Mouse (Mus musculus): ENCODE results near the gene Prkn.

Gene Prkn

GRCm38 (mm10) chr17:11740716-11741115, 900.5 kb downstream of the Prkn start:
- DNase-seq (ENCODE audit: low spot score): no peak

GRCm38 (mm10) chr17:11741161-11741560, 901.0 kb downstream of the Prkn start:
- no peak for DNase-seq (ENCODE audit: low spot score)

DNA sequence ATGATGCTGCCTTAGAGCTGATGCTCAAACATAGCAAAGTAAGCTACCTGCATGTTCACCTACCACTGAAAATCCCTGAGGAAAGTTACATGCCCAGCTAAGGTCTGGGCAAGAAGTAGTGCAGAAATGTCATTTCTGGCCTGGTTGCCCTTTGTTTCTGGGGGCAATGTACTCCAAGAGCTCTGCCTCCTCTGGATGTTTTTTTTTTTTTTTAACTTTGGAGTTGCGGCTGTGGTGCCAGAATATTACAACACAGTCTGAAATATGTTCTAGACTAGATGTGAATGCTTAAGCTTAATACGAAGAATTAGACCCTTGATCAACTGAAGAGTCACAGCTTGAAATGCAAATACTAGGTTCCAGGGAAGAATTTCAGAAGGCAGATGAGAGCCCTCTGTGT, 911.1 kb downstream of the Prkn start:
- DNase-seq (ENCODE audit: low spot score): no peak

DNA sequence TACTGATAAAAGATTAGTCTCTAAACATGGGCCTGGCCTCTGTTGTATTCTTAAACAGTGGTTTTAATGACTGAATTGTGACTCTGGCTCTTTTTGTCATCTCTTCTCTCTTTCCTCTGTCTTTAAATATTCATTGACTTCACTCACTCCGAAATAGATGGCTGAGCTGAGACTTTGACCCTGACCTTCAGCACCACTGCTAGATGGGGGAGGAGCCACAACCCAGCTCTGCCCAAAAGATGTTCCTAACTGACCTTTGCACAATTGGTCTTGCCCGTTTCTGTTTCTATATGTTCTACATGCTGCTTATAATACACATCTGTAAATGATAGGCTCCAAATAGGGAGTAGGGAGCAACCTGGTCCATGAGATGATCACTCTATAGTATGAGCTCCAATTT, 912.5 kb downstream of the Prkn start:
- no peak for DNase-seq (ENCODE audit: low spot score)

DNA sequence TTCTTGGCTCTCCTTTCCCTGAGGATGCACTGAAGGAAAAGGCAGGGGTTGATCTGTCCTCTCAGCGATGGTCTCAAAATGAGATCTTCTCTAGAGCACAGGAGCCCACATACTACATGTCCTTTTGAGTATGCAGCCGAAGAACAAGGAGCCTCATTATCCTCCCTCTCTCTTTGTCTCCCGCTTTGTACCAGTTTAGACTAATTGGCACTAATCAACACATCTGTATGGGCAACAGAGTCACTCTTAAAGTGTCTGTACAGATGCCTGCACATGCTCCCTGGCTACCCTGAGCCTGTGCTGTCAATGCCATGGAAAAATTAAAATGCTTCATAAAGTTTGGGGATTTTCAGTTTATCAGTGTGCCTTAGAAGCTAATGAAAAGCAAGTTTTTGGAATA, 924.9 kb downstream of the Prkn start:
- DNase-seq (ENCODE audit: low spot score): no peak

GRCm38 (mm10) chr17:11765581-11765980, 925.4 kb downstream of the Prkn start:
- no peak for DNase-seq (ENCODE audit: low spot score)

DNA sequence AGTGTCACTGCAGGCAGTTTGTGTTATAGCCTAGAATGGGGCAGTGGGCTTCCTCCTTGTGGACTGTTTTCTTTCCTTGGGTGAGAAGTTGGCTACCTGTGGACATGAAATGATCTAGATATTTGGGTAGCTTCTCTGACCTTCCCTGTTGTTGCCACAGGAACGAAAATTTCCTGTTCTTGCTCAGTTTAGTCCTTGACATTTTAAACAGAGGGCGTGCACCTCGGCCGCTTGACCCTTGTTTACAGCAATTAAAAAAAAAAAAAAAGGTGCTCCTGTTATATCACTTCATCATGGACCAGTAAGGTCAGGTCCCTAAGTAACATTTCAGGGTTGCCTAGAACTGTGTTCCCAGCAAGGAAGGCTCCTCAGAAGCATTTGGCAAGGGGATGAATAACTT, 927.1 kb downstream of the Prkn start:
- DNase-seq (ENCODE audit: low spot score): no peak

GRCm38 (mm10) chr17:11768345-11768744, 928.2 kb downstream of the Prkn start:
- no peak for DNase-seq (ENCODE audit: low spot score)

DNA sequence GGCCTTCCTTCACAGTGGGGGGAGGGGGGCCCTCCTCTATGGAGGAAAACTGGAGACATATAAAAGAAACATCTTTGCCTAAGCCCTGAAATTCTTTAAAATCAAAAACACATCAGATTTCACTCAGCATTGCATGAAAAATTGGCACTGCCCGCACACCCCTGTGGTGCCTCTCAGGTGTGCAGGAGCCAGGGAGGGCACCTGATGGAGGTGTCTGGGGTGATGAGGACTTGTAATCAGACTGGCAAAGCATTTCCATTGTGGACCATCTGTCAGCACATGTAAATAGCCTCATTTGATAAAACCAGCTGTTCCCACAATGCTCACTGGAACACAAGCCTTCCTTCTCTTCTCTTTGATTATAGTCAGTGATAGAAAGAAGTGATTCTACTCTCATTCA, 928.8 kb downstream of the Prkn start:
- DNase-seq (ENCODE audit: low spot score): no peak

DNA sequence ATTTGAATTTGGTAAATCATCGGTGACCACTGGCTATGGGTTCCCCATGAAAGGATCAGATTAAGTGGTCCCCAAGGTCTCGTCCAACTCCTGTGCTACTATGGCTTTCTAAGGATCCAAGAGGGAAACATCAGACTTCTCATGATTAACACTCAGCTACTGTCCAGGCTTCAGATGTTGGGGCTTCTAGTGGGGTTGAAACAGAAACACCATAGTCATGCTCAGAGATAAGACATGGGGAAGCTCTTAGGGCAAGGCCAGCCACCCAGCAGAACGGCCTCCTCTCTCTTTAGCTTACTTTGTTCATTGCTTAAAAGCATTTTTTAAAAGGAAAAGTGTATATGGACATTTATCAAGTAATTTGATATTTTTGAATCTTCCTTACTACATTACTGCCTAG, 929.3 kb downstream of the Prkn start:
- no peak for DNase-seq (ENCODE audit: low spot score)

DNA sequence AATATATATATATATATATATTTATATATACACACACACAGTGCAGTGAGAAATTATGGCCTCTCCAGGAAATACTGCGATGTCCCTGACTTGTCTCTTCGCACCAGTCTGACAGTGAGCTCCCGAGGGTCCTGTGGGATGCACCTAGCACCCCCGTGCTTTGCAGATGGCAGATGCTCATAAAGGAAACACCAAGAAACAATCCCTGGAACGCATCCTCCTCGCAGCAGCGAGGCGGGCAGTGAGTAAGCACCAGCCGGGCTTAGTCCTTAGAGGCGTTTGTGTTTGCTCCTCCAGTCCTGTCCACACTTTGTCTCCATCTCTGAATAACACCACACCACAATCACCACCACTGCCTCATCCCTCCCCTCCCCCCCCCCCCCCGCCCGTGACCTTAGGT, 939.4 kb downstream of the Prkn start:
- DNase-seq (ENCODE audit: low spot score): no peak

DNA sequence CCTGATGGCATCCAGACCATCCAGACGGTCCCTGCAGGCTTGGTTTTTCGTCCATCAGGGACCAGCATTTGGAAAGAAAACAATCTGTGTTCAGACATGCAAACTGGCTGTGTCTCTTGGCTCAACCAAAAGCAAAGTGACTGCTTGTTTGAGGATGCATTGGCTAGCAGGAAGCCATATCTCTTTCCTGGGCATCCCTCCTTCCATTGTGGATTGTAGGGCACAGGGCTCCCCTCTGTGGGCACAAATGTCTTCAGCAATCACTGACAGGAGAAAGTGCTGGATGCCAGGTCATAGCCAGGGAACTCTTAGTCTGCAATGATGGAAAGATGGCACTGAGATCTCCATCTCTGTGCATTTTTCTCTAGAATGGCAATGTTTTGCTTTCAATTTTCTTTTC, 939.8 kb downstream of the Prkn start:
- no peak for DNase-seq (ENCODE audit: low spot score)

DNA sequence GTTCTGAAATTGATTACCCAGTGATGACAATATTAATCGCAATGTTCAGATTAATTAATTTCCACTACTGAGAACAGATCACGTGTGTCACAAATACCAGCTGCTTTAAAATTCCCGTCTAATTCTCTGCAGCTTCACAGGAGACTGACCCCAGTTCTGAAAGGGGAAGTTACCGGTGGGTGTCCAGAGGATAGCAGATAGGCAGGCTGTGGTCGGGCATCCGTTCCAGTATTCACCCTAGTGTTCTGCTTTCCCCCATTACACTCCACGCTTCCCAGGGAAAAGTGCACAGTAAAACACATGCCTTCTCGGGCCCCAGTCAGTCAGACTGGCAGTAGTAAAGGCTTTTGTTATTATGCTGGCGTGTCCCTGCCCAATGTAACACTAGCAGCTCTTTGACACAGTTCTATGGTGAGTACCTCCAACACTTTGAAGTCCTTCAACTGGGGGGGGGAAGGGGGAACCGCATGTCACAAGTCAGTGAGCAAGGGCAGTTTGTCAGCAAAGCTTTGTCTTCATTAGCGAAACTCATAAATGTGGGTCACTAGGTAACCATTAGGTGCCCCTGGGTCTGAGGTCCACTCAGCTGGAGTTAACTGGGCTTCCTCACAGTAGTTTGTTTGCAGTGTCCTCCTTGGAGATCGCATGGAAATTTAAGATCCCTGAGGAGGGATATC, 940.8 kb downstream of the Prkn start:
- no peak for DNase-seq (ENCODE audit: low spot score)

DNA sequence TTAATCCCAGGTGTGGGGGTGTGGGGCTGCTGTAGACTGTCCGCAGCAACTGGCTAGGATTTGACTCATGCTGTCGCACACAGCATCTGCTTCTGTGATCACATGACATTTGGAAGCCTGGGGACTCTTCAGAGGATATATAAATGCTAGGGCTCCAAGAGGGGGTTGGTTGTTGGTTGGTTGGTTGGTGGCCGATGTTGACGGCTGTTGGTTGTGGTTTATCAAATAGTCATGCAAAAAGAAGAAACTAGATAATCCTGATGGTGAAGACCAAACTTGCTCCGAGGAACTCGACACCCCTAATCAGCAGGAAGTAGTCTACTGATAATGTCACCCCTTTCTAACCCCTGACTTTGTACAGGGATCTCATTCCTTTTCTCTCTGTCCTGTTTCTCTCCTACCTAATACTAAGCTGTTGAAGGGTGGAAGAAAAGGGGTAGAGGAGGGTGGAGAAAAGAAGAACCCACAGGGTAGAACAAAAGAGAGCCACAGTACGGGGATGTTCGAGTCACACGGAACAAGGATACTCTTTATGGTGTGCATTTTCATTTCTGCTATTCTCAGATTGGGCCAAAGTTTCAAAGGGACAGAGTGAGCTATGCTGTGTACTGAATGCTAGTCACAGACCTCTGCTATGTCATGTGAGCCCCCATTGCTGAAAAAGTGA, 948.2 kb downstream of the Prkn start:
- DNase-seq (ENCODE audit: low spot score): no peak

DNA sequence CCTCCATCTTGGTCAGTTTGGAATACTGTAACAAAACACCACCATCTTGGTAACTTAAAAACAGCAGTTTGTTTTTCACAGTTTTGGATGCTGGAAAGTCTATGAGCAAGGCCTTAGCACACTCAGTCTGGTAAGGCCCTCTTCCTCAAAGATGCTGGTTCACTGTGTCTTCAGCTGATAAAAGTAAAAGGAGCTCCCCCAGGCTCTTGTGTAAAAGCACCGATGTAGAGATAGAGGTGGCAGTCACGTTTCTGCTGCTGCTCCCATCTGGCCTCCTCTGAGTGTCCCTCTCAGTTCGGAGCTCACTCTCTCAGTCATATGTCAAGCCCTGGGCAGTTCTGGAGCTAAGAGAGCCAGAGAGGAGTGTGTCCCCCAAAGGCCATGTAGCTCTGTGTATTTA, 955.8 kb downstream of the Prkn start:
- no peak for DNase-seq (ENCODE audit: low spot score)

DNA sequence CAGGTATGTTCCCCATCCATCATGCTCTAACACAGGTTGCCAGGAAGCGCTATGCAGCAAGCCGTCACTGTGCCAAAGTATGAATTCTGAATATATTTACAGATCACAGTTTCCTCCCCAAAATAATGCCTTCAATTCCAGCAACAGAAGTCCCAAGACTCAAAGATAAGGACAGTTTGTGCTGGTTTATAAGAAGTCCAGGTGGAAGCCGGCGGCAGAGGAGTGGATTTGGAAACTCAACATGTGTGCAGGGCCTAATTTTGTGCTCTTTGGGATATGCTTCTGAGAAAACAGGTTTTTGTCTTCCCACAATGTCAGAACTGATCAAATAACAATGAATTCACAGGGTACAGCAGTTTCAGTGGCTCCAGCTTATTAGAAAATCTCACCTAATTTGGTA, 961.0 kb downstream of the Prkn start:
- no peak for DNase-seq (ENCODE audit: low spot score)

GRCm38 (mm10) chr17:11807280-11807679, 967.1 kb downstream of the Prkn start:
- DNase-seq (ENCODE audit: low spot score): no peak

DNA sequence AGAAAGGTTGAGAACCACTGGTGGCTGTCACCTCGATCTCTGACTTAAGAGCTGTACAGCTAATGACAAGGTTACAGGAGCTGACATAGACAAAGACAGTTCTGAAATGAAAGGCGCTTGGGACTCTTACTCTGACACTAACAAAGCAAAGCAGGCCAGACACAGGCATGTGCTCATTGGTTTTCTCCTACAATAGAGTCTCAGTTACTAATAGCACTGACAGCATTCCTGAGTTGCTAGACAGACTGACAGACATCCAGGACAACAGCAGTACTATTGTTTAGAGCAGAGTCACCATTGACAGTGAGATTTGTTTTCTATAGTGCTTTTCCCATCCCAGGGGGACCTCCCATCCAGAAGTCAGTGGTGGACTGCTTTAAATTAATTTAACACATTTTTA, 977.7 kb downstream of the Prkn start:
- DNase-seq (ENCODE audit: low spot score): no peak

DNA sequence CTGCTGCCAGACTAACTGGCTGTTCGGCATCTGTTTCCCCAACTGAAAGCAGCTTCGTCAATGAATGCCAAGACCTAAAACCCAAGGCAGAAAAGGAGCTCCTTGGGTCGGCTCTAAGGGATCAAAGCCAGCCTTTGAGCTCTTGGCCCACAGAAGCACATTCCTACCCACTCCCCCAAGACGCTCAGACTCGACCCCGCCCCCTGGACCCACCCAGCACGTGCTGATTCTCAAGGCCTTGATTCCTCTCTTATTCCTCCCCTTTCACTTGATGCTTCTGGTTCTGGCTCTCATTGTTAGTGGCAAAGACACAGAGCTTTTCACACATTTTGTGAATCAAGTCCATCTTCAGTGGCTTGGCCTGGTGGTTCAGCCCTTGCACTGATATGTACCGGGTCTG, 979.3 kb downstream of the Prkn start:
- no peak for DNase-seq (ENCODE audit: low spot score)

DNA sequence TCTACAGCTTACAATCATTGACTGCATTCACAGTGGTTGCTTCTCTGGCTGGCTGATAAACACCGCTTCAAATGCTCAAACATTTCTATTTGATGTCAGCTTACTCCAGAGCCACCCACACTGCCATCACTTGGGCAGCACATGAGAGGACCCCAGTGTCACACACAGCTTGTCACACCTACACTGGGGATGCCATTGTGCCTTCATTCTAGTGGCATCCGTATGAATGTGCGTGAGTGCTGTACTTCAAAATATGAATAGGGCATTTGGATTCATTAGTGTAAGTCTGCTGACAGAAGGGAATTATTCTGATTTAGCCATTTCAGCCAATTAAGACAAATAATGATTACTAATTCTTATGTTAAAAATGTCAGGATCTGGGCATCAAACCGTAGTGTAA, 980.6 kb downstream of the Prkn start:
- no peak for DNase-seq (ENCODE audit: low spot score)

DNA sequence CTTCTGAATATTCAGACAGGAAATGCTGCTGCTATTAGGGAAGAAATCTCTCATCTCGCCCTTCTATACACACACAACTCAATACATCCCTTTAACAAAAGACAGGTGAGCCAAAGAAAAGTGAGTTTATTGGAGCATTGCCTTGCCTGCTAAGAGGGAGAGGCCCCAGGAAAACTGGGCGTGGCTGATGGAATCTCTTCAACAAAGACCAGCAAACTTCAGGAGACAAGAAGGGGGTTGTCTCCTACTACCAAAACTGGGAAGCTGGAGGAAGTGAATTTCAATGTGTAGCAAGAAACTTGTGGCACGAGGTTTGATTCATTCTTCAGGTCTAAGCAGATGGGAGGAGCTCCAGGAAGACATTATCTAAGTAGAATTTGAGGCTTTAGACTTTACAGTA, 989.3 kb downstream of the Prkn start:
- DNase-seq (ENCODE audit: low spot score): no peak

GRCm38 (mm10) chr17:11837121-11837520, 996.9 kb downstream of the Prkn start:
- no peak for DNase-seq (ENCODE audit: low spot score)

- no peak for DNase-seq (ENCODE audit: low spot score)
Observed at GRCm38 (mm10) chr17:11844436-11844835, 1004.3 kb downstream of the Prkn start.

- no peak for DNase-seq (ENCODE audit: low spot score)
Observed at GRCm38 (mm10) chr17:11844989-11845388, 1004.8 kb downstream of the Prkn start.
